In genomic region chr9:44072599-44072915, GRCm38 (mm10) we compare ENCODE assay signal across 8 mouse cellular contexts. TPM values are rescaled to one million over a fixed set of nuclear protein-coding genes. Genes with fewer than 3 reads are reported as not detected.
DNase-seq lines count a peak whose midpoint lies in the region; ATAC-seq and TF ChIP-seq lines count a peak whose summit lies in the region.
"Had no signal": no experiment of that assay in that cellular context is flagged by ENCODE, and none has a peak within 500 bp of the region (broad histone marks: within the 10 kb centered on the region; RNA-seq: fewer than 3 reads in every experiment).

No protein-coding gene starts in this region.

- no peak for TF ChIP-seq CTCF in stomach, postnatal 0 days (IDR thresholded peaks at IDR 0.05; ENCODE audit: low read depth)

- ATAC-seq in stomach, embryonic 16.5 days (ENCODE audit: insufficient read depth, low FRiP score): peak; percentile 42; the same call in 1 of the 2 replicates
- ATAC-seq in stomach, postnatal 0 days (ENCODE audit: low FRiP score, low TSS enrichment): no peak
- ATAC-seq in heart, embryonic 15.5 days (replicated peaks; ENCODE audit: insufficient number of reproducible peaks, insufficient read depth, low FRiP score, low read depth): no peak; the same call in 1 of the 2 replicates
- peak; percentile 47; the same call in 1 of the 2 replicates for ATAC-seq in midbrain, embryonic 15.5 days (replicated peaks)
- ATAC-seq in inflammation-experienced regulatory T-cells, adult 6 months: no peak

- peaks cover 27% of the 10 kb centered on the region for H3K4me1 ChIP-seq in stomach, embryonic 16.5 days (ENCODE audit: control insufficient read depth, insufficient read depth, low read length)
- H3K4me1 ChIP-seq in stomach, postnatal 0 days (replicated peaks; ENCODE audit: control insufficient read depth, insufficient read depth): peaks cover 12% of the 10 kb centered on the region
- H3K4me1 ChIP-seq in embryonic facial prominence, embryonic 10.5 days: peaks cover 67% of the 10 kb centered on the region
- peaks cover 79% of the 10 kb centered on the region for H3K4me1 ChIP-seq in heart, embryonic 15.5 days (replicated peaks)
- H3K4me1 ChIP-seq in midbrain, embryonic 15.5 days: peaks cover 17% of the 10 kb centered on the region

- no peak overlapping the region for H3K27ac ChIP-seq in stomach, embryonic 16.5 days (ENCODE audit: low read length)
- no peak overlapping the region for H3K27ac ChIP-seq in stomach, postnatal 0 days (replicated peaks)
- peak overlapping the region; percentile 76 for H3K27ac ChIP-seq in embryonic facial prominence, embryonic 10.5 days (replicated peaks)
- H3K27ac ChIP-seq in heart, embryonic 15.5 days: peak overlapping the region; percentile 70
- peak overlapping the region; percentile 61 for H3K27ac ChIP-seq in midbrain, embryonic 15.5 days
- H3K27ac ChIP-seq: lung, embryonic 15.5 days had no signal

- no peak overlapping the region for H3K4me3 ChIP-seq in stomach, embryonic 16.5 days (replicated peaks; ENCODE audit: low read length)
- no peak overlapping the region for H3K4me3 ChIP-seq in stomach, postnatal 0 days (ENCODE audit: low read depth, low read length)
- H3K4me3 ChIP-seq in embryonic facial prominence, embryonic 10.5 days: peak overlapping the region; percentile 39
- H3K4me3 ChIP-seq in heart, embryonic 15.5 days: 0 out of 2 replicates have a peak overlapping the region, but pooled peaks have one; percentile 49
- no peak overlapping the region for H3K4me3 ChIP-seq in midbrain, embryonic 15.5 days
- H3K4me3 ChIP-seq: lung, embryonic 15.5 days had no signal

- no peak for DNase-seq in stomach, postnatal 0 days (ENCODE audit: low spot score)
- no peak for DNase-seq in embryonic facial prominence, embryonic 10.5 days (ENCODE audit: low spot score)
- no peak for DNase-seq in urinary bladder, adult 2 months (ENCODE audit: low spot score)

- no peaks in the 10 kb centered on the region for H3K27me3 ChIP-seq in stomach, embryonic 16.5 days (ENCODE audit: control insufficient read depth, insufficient read depth, low read length)
- no peaks in the 10 kb centered on the region for H3K27me3 ChIP-seq in stomach, postnatal 0 days (ENCODE audit: control insufficient read depth, insufficient read depth, low read length)
- peaks cover 30% of the 10 kb centered on the region for H3K27me3 ChIP-seq in embryonic facial prominence, embryonic 10.5 days (replicated peaks; ENCODE audit: low read depth, poor library complexity, severe bottlenecking)
- no peaks in the 10 kb centered on the region for H3K27me3 ChIP-seq in heart, embryonic 15.5 days
- no peaks in the 10 kb centered on the region; the same call in 1 of the 2 replicates for H3K27me3 ChIP-seq in midbrain, embryonic 15.5 days (replicated peaks)

- H3K9me3 ChIP-seq in stomach, embryonic 16.5 days (replicated peaks; ENCODE audit: control insufficient read depth, low read length): no peaks in the 10 kb centered on the region
- H3K9me3 ChIP-seq in stomach, postnatal 0 days (ENCODE audit: control insufficient read depth, low read length): no peaks in the 10 kb centered on the region
- no peaks in the 10 kb centered on the region for H3K9me3 ChIP-seq in embryonic facial prominence, embryonic 10.5 days
- no peaks in the 10 kb centered on the region for H3K9me3 ChIP-seq in heart, embryonic 15.5 days (replicated peaks)
- no peaks in the 10 kb centered on the region for H3K9me3 ChIP-seq in midbrain, embryonic 15.5 days
- H3K9me3 ChIP-seq: lung, embryonic 15.5 days had no signal

- H3K36me3 ChIP-seq in stomach, embryonic 16.5 days (ENCODE audit: control insufficient read depth, insufficient read depth, low read length): no peaks in the 10 kb centered on the region
- H3K36me3 ChIP-seq in stomach, postnatal 0 days (ENCODE audit: control insufficient read depth, insufficient read depth, low read length): no peaks in the 10 kb centered on the region
- no peaks in the 10 kb centered on the region for H3K36me3 ChIP-seq in embryonic facial prominence, embryonic 10.5 days (replicated peaks)
- no peaks in the 10 kb centered on the region for H3K36me3 ChIP-seq in heart, embryonic 15.5 days
- H3K36me3 ChIP-seq in midbrain, embryonic 15.5 days (replicated peaks): no peaks in the 10 kb centered on the region
- H3K36me3 ChIP-seq: lung, embryonic 15.5 days had no signal

- H3K9ac ChIP-seq in stomach, embryonic 16.5 days (ENCODE audit: low read length): peak overlapping the region; percentile 4
- no peak overlapping the region for H3K9ac ChIP-seq in stomach, postnatal 0 days (ENCODE audit: low read length)
- H3K9ac ChIP-seq in heart, embryonic 15.5 days: peak overlapping the region; percentile 30; the same call in 1 of the 2 replicates
- H3K9ac ChIP-seq in midbrain, embryonic 15.5 days: no peak overlapping the region
- H3K9ac ChIP-seq: lung, embryonic 15.5 days had no signal

- TF ChIP-seq EP300 in stomach, postnatal 0 days (optimal IDR thresholded peaks at IDR 0.05): no peak

- 32% methylated on average over 4 of the region's 4 CpGs for WGBS in stomach, embryonic 16.5 days
- WGBS in stomach, postnatal 0 days: 45% methylated on average over 4 of the region's 4 CpGs
- 36% methylated on average over 4 of the region's 4 CpGs for WGBS in embryonic facial prominence, embryonic 10.5 days
- WGBS in heart, embryonic 15.5 days: 24% methylated on average over 4 of the region's 4 CpGs
- WGBS in midbrain, embryonic 15.5 days: 5% methylated on average over 4 of the region's 4 CpGs

- H3K4me2 ChIP-seq in stomach, embryonic 16.5 days (ENCODE audit: low read depth, low read length): no peak overlapping the region
- no peak overlapping the region for H3K4me2 ChIP-seq in stomach, postnatal 0 days (replicated peaks; ENCODE audit: low read depth)
- peak overlapping the region; percentile 89 for H3K4me2 ChIP-seq in heart, embryonic 15.5 days
- H3K4me2 ChIP-seq in midbrain, embryonic 15.5 days: peak overlapping the region; percentile 21; the same call in 1 of the 2 replicates
- H3K4me2 ChIP-seq: lung, embryonic 15.5 days had no signal

RNA-seq across cellular contexts. Expression of gene Usp2, which starts 5.7 kb away (rescaled TPM):
- polyA plus RNA-seq in stomach, embryonic 16.5 days (2015; fragmentation: Nextera tagmentation; extraction: Ambion mirVana): 16.1 and 21.5 TPM in 2 replicates
- 11.6 and 20.2 TPM in 2 replicates for polyA plus RNA-seq in stomach, postnatal 0 days (2015; fragmentation: Nextera tagmentation; extraction: Ambion mirVana)
- polyA plus RNA-seq in embryonic facial prominence, embryonic 10.5 days (2016; fragmentation: Nextera tagmentation; extraction: Ambion mirVana): 10.7 and 12.0 TPM in 2 replicates
- 69.9 and 74.9 TPM in 2 replicates for polyA plus RNA-seq in heart, embryonic 15.5 days (2015; fragmentation: Nextera tagmentation; extraction: Ambion mirVana)
- 5.9 and 9.6 TPM in 2 replicates for polyA plus RNA-seq in midbrain, embryonic 15.5 days (2015; fragmentation: Nextera tagmentation; extraction: Ambion mirVana)
- 5.8 and 12.5 TPM in 2 replicates for polyA plus RNA-seq in urinary bladder, adult 2 months (2012; rRNA removed)
- polyA plus RNA-seq in inflammation-experienced regulatory T-cells, adult 6 months (2017; shearing (Covaris generic)): 1 to 10 TPM in 2 of 3 experiments, under 1 TPM in 1; 0.53 to 5.0 (median 2.2) TPM

RNA-seq across cellular contexts. Expression of gene Mfrp, which starts 29.0 kb away (rescaled TPM):
- polyA plus RNA-seq in stomach, embryonic 16.5 days (2015; fragmentation: Nextera tagmentation; extraction: Ambion mirVana): 0.08 and 0.20 TPM in 2 replicates
- not detected in 2 replicates for polyA plus RNA-seq in stomach, postnatal 0 days (2015; fragmentation: Nextera tagmentation; extraction: Ambion mirVana)
- 0.09 and 0.12 TPM in 2 replicates for polyA plus RNA-seq in embryonic facial prominence, embryonic 10.5 days (2016; fragmentation: Nextera tagmentation; extraction: Ambion mirVana)
- not detected in 2 replicates for polyA plus RNA-seq in heart, embryonic 15.5 days (2015; fragmentation: Nextera tagmentation; extraction: Ambion mirVana)
- 0.08 and 0.13 TPM in 2 replicates for polyA plus RNA-seq in midbrain, embryonic 15.5 days (2015; fragmentation: Nextera tagmentation; extraction: Ambion mirVana)
- polyA plus RNA-seq in urinary bladder, adult 2 months (2012; rRNA removed): 0.13 and 0.21 TPM in 2 replicates
- polyA plus RNA-seq in inflammation-experienced regulatory T-cells, adult 6 months (2017; shearing (Covaris generic)): not detected

RNA-seq across cellular contexts. Expression of gene Thy1, which starts 29.4 kb away (rescaled TPM):
- 1.7 and 2.0 TPM in 2 replicates for polyA plus RNA-seq in stomach, embryonic 16.5 days (2015; fragmentation: Nextera tagmentation; extraction: Ambion mirVana)
- 4.2 and 4.5 TPM in 2 replicates for polyA plus RNA-seq in stomach, postnatal 0 days (2015; fragmentation: Nextera tagmentation; extraction: Ambion mirVana)
- polyA plus RNA-seq in embryonic facial prominence, embryonic 10.5 days (2016; fragmentation: Nextera tagmentation; extraction: Ambion mirVana): 0.39 and 0.41 TPM in 2 replicates
- polyA plus RNA-seq in heart, embryonic 15.5 days (2015; fragmentation: Nextera tagmentation; extraction: Ambion mirVana): 2.2 and 10.6 TPM in 2 replicates
- polyA plus RNA-seq in midbrain, embryonic 15.5 days (2015; fragmentation: Nextera tagmentation; extraction: Ambion mirVana): 1.0 and 1.6 TPM in 2 replicates
- 93.6 and 128 TPM in 2 replicates for polyA plus RNA-seq in urinary bladder, adult 2 months (2012; rRNA removed)
- polyA plus RNA-seq in inflammation-experienced regulatory T-cells, adult 6 months (2017; shearing (Covaris generic)): 100 to 1,000 TPM; 179 to 228 (median 209) TPM

RNA-seq across cellular contexts. Expression of gene C1qtnf5, which starts 34.5 kb away (rescaled TPM):
- polyA plus RNA-seq in stomach, embryonic 16.5 days (2015; fragmentation: Nextera tagmentation; extraction: Ambion mirVana): 2.4 and 2.5 TPM in 2 replicates
- 5.3 and 6.5 TPM in 2 replicates for polyA plus RNA-seq in stomach, postnatal 0 days (2015; fragmentation: Nextera tagmentation; extraction: Ambion mirVana)
- 0.27 and 0.75 TPM in 2 replicates for polyA plus RNA-seq in embryonic facial prominence, embryonic 10.5 days (2016; fragmentation: Nextera tagmentation; extraction: Ambion mirVana)
- polyA plus RNA-seq in heart, embryonic 15.5 days (2015; fragmentation: Nextera tagmentation; extraction: Ambion mirVana): 3.8 TPM in 2 replicates
- 2.9 and 4.1 TPM in 2 replicates for polyA plus RNA-seq in midbrain, embryonic 15.5 days (2015; fragmentation: Nextera tagmentation; extraction: Ambion mirVana)
- polyA plus RNA-seq in urinary bladder, adult 2 months (2012; rRNA removed): 27.2 and 31.4 TPM in 2 replicates
- polyA plus RNA-seq in inflammation-experienced regulatory T-cells, adult 6 months (2017; shearing (Covaris generic)): not detected

RNA-seq across cellular contexts. Expression of gene Gm49380, which starts 40.7 kb away (rescaled TPM):
- 0.19 and 0.21 TPM in 2 replicates for polyA plus RNA-seq in stomach, embryonic 16.5 days (2015; fragmentation: Nextera tagmentation; extraction: Ambion mirVana)
- polyA plus RNA-seq in stomach, postnatal 0 days (2015; fragmentation: Nextera tagmentation; extraction: Ambion mirVana): 0.05 TPM in 1 of 2 replicates, not detected in the other
- polyA plus RNA-seq in embryonic facial prominence, embryonic 10.5 days (2016; fragmentation: Nextera tagmentation; extraction: Ambion mirVana): 0.31 and 0.49 TPM in 2 replicates
- 0.05 and 0.13 TPM in 2 replicates for polyA plus RNA-seq in heart, embryonic 15.5 days (2015; fragmentation: Nextera tagmentation; extraction: Ambion mirVana)
- polyA plus RNA-seq in midbrain, embryonic 15.5 days (2015; fragmentation: Nextera tagmentation; extraction: Ambion mirVana): 0.13 and 0.25 TPM in 2 replicates
- 0.27 and 0.36 TPM in 2 replicates for polyA plus RNA-seq in urinary bladder, adult 2 months (2012; rRNA removed)
- not detected for polyA plus RNA-seq in inflammation-experienced regulatory T-cells, adult 6 months (2017; shearing (Covaris generic))

Comparison
In these comparisons a context has a peak if more than half of its experiments do, and no peak if none do; other contexts are left out.
1. ATAC-seq: peak in stomach, embryonic 16.5 days (single experiment) and midbrain, embryonic 15.5 days (single experiment); none in stomach, postnatal 0 days (single experiment), heart, embryonic 15.5 days (single experiment) and inflammation-experienced regulatory T-cells, adult 6 months (single experiment).
2. H3K9ac ChIP-seq: peak in stomach, embryonic 16.5 days (single experiment) and heart, embryonic 15.5 days (single experiment); none in stomach, postnatal 0 days (single experiment) and midbrain, embryonic 15.5 days (single experiment).
3. H3K27ac ChIP-seq: peak in embryonic facial prominence, embryonic 10.5 days (single experiment), heart, embryonic 15.5 days (single experiment) and midbrain, embryonic 15.5 days (single experiment); none in stomach, embryonic 16.5 days (single experiment) and stomach, postnatal 0 days (single experiment).
4. H3K4me2 ChIP-seq: peak in heart, embryonic 15.5 days (single experiment) and midbrain, embryonic 15.5 days (single experiment); none in stomach, embryonic 16.5 days (single experiment) and stomach, postnatal 0 days (single experiment).
5. H3K4me3 ChIP-seq: peak in embryonic facial prominence, embryonic 10.5 days (single experiment) and heart, embryonic 15.5 days (single experiment); none in stomach, embryonic 16.5 days (single experiment), stomach, postnatal 0 days (single experiment) and midbrain, embryonic 15.5 days (single experiment).